Mouse (Mus musculus) C2C12 (cell line): ENCODE measurements at regions not wholly inside any gene's neighbourhood (a gene's known extent, or its start where the extent isn't known, plus 50 kb on each side); places are given as distances from the start of the nearest gene placed in this dataset.

Source experiments
- H3K27me3 ChIP-seq: one replicate; pipeline ENCODE4 v1.6.1; 2011; ENCODE audit not compliant: control insufficient read depth, insufficient read depth, insufficient read length
- H3K36me3 ChIP-seq: one replicate; pipeline ENCODE4 v1.6.1; 2011; ENCODE audit not compliant: control insufficient read depth, insufficient read depth
- H3K4me3 ChIP-seq: one replicate; pipeline ENCODE4 v1.5.1; 2011; ENCODE audit warnings: mild to moderate bottlenecking, control low read depth; ENCODE audit not compliant: poor library complexity, insufficient read depth, severe bottlenecking
- H3K79me2 ChIP-seq: one replicate; pipeline ENCODE4 v1.6.1; 2011; ENCODE audit not compliant: control insufficient read depth, insufficient read depth
- H3K79me3 ChIP-seq: one replicate; pipeline ENCODE4 v1.6.1; 2011; ENCODE audit warnings: low read depth, control low read depth
- H3ac ChIP-seq: one replicate; pipeline ENCODE3; 2011; ENCODE audit warnings: low read depth; ENCODE audit not compliant: control insufficient read depth, insufficient read length
- CEBPB ChIP-seq: IDR thresholded peaks from one replicate; pipeline ENCODE4 v1.6.1; 2011; ENCODE audit warnings: low read depth, mild to moderate bottlenecking, control low read depth, moderate library complexity
- CTCF ChIP-seq: IDR thresholded peaks from one replicate; pipeline ENCODE4 v1.5.1; 2011; ENCODE audit not compliant: control insufficient read depth, insufficient read depth, insufficient read length
- FOSL1 ChIP-seq: IDR thresholded peaks from one replicate; pipeline ENCODE4 v1.8.0; 2011; ENCODE audit warnings: mild to moderate bottlenecking, low read length; ENCODE audit not compliant: poor library complexity, insufficient read depth, severe bottlenecking
- MAX ChIP-seq: IDR thresholded peaks from one replicate; pipeline ENCODE4 v1.6.1; 2011; ENCODE audit warnings: mild to moderate bottlenecking, control low read depth
- MYOD1 ChIP-seq: IDR thresholded peaks from one replicate; pipeline ENCODE4 v1.6.1; 2011; ENCODE audit warnings: low read depth; ENCODE audit not compliant: control insufficient read depth, insufficient read length
- MYOG ChIP-seq: IDR thresholded peaks from one replicate; pipeline ENCODE4 v1.6.1; 2011; ENCODE audit not compliant: control insufficient read depth, insufficient read length; ENCODE audit errors: extremely low read depth
- USF1 ChIP-seq: IDR thresholded peaks from one replicate; pipeline ENCODE4 v1.6.1; 2011; ENCODE audit warnings: low read depth, mild to moderate bottlenecking, control low read depth, moderate library complexity

GRCm38 (mm10) chr11:22671791-22672490, 160.1 kb downstream of the Tmem17 start:
- Histone ChIP-seq H3K79me3 (no peaks in the 10 kb centered on the region), H3K36me3 (no peaks in the 10 kb centered on the region), H3K79me2 (no peaks in the 10 kb centered on the region), H3K27me3 (no peaks in the 10 kb centered on the region), H3ac (no peak overlapping the region), H3K4me3 (no peak overlapping the region)
- TF ChIP-seq CTCF (no peak), FOSL1 (no peak), MYOG (no peak), MAX (no peak), CEBPB (no peak), MYOD1 (no peak), USF1 (no peak)

GRCm38 (mm10) chr11:22675047-22675446, 163.2 kb downstream of the Tmem17 start:
- no peaks in the 10 kb centered on the region for H3K79me2 ChIP-seq
- no peaks in the 10 kb centered on the region for H3K27me3 ChIP-seq
- TF ChIP-seq MAX (no peak), CTCF (no peak)
- no peaks in the 10 kb centered on the region for H3K79me3 ChIP-seq
- H3K36me3 ChIP-seq = no peaks in the 10 kb centered on the region
- no peak overlapping the region for H3K4me3 ChIP-seq
- no peak overlapping the region for H3ac ChIP-seq

- TF ChIP-seq USF1 = no peak
- no peak for TF ChIP-seq FOSL1
- no peak for TF ChIP-seq CTCF
- TF ChIP-seq MYOD1 = no peak
- Histone ChIP-seq H3K79me3 (no peaks in the 10 kb centered on the region), H3K36me3 (no peaks in the 10 kb centered on the region), H3ac (no peak overlapping the region), H3K27me3 (no peaks in the 10 kb centered on the region), H3K79me2 (no peaks in the 10 kb centered on the region), H3K4me3 (no peak overlapping the region)
These were observed 163.9 kb downstream of the Tmem17 start for GRCm38 (mm10) chr11:22675754-22676153.

GRCm38 (mm10) chr11:22677337-22677736, 165.4 kb downstream of the Tmem17 start:
- no peak for TF ChIP-seq MYOD1
- no peak for TF ChIP-seq FOSL1
- TF ChIP-seq MAX = no peak
- no peak for TF ChIP-seq MYOG
- Histone ChIP-seq H3K4me3 (no peak overlapping the region), H3K79me3 (no peaks in the 10 kb centered on the region), H3K36me3 (no peaks in the 10 kb centered on the region), H3K79me2 (no peaks in the 10 kb centered on the region), H3K27me3 (no peaks in the 10 kb centered on the region), H3ac (no peak overlapping the region)

- no peak overlapping the region for H3K4me3 ChIP-seq
- no peaks in the 10 kb centered on the region for H3K36me3 ChIP-seq
- no peaks in the 10 kb centered on the region for H3K79me2 ChIP-seq
- TF ChIP-seq MYOG = no peak
- no peak for TF ChIP-seq CTCF
- no peak for TF ChIP-seq CEBPB
- TF ChIP-seq MAX = no peak
- TF ChIP-seq MYOD1 = no peak
- no peak for TF ChIP-seq USF1
- no peak for TF ChIP-seq FOSL1
- no peaks in the 10 kb centered on the region for H3K27me3 ChIP-seq
- no peaks in the 10 kb centered on the region for H3K79me3 ChIP-seq
- no peak overlapping the region for H3ac ChIP-seq
These were observed 172.7 kb downstream of the Tmem17 start for GRCm38 (mm10) chr11:22684576-22684975.

GRCm38 (mm10) chr11:22690829-22691228, 169.9 kb downstream of the B3gnt2 start:
- H3K79me3 ChIP-seq = no peaks in the 10 kb centered on the region
- TF ChIP-seq MYOD1 (no peak), CEBPB (no peak), USF1 (no peak), FOSL1 (no peak), MAX (no peak), CTCF (no peak), MYOG (no peak)
- no peaks in the 10 kb centered on the region for H3K36me3 ChIP-seq
- no peak overlapping the region for H3ac ChIP-seq
- no peaks in the 10 kb centered on the region for H3K79me2 ChIP-seq
- H3K4me3 ChIP-seq = no peak overlapping the region
- no peaks in the 10 kb centered on the region for H3K27me3 ChIP-seq
